Mouse (Mus musculus): Measurements from ENCODE around the gene Grap. TPM values are rescaled to one million over a fixed set of nuclear protein-coding genes. Genes with fewer than 3 reads are reported as not detected.

Grap gene
- polyA plus RNA-seq (2014; fragmentation: Nextera tagmentation; extraction: Ambion mirVana): 9.5 and 9.9 TPM in 2 replicates

GRCm38 (mm10) chr11:61652686-61653447 lies at the start of gene Grap:
Grap (plus strand) TSS chr11:61653265.
- Histone ChIP-seq H3K4me3 (ENCODE audit: low read depth, low read length) (peak within 1 kb of the TSS; percentile 34), H3K36me3 (ENCODE audit: control insufficient read depth, insufficient read depth, low read length) (no peaks in the 10 kb centered on the region), H3K4me2 (peak within 1 kb of the TSS; percentile 41), H3K9ac (ENCODE audit: low read depth, low read length) (no peak within 1 kb of the TSS; the same call in 1 of the 2 replicates), H3K4me1 (replicated peaks; ENCODE audit: control insufficient read depth, insufficient read depth, low read length) (no peaks in the 10 kb centered on the region), H3K27ac (ENCODE audit: low read depth, low read length) (no peak within 1 kb of the TSS), H3K27me3 (replicated peaks; ENCODE audit: control insufficient read depth, insufficient read depth, low read length) (no peaks in the 10 kb centered on the region), H3K9me3 (ENCODE audit: control insufficient read depth, low read length) (no peaks in the 10 kb centered on the region)
- ATAC-seq (replicated peaks; ENCODE audit: low FRiP score) (no peak), DNase-seq (ENCODE audit: low spot score) (no peak)
- 30% methylated on average over 10 of the region's 10 CpGs for WGBS

DNA sequence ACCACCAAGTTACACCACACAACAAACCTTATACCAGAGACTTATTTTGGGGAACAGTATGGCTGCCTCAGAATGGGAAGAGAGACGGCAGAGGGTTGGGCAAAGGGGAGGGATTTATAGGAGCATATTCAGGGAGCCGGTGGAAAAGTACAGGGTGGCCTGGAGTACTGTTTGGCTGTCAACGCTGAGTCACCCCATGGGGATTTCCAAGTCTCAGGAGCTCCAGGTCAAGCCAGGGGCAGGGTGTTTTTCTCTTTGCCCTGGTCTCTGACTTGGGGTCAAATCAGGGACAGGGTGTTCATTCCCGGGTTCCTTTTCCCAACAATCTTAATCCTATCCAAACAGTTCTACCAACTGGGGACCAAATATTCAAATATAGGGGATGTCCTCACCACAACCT lies 45.0 kb upstream of the Grap start:
- no peak overlapping the region for H3K27ac ChIP-seq (ENCODE audit: low read depth, low read length)
- H3K4me2 ChIP-seq: no peak overlapping the region
- no peak overlapping the region for H3K4me3 ChIP-seq (ENCODE audit: low read depth, low read length)
- H3K9me3 ChIP-seq (ENCODE audit: control insufficient read depth, low read length): no peaks in the 10 kb centered on the region; the same call in 1 of the 2 replicates
- WGBS: 80% methylated on average over 4 of the region's 4 CpGs
- 0 out of 2 replicates have a peak, but pooled peaks cover 2% of the 10 kb centered on the region for H3K4me1 ChIP-seq (replicated peaks; ENCODE audit: control insufficient read depth, insufficient read depth, low read length)
- H3K9ac ChIP-seq (ENCODE audit: low read depth, low read length): no peak overlapping the region
- no peaks in the 10 kb centered on the region for H3K36me3 ChIP-seq (ENCODE audit: control insufficient read depth, insufficient read depth, low read length)
- ATAC-seq (replicated peaks; ENCODE audit: low FRiP score): no peak
- no peak for DNase-seq (ENCODE audit: low spot score)
- H3K27me3 ChIP-seq (replicated peaks; ENCODE audit: control insufficient read depth, insufficient read depth, low read length): peaks cover 7% of the 10 kb centered on the region

GRCm38 (mm10) chr11:61611197-61611596 lies 41.9 kb upstream of the Grap start:
- Histone ChIP-seq H3K27ac (ENCODE audit: low read depth, low read length) (no peak overlapping the region), H3K27me3 (replicated peaks; ENCODE audit: control insufficient read depth, insufficient read depth, low read length) (peaks cover 28% of the 10 kb centered on the region), H3K9ac (ENCODE audit: low read depth, low read length) (no peak overlapping the region), H3K4me3 (ENCODE audit: low read depth, low read length) (no peak overlapping the region), H3K9me3 (ENCODE audit: control insufficient read depth, low read length) (no peaks in the 10 kb centered on the region; the same call in 1 of the 2 replicates), H3K36me3 (ENCODE audit: control insufficient read depth, insufficient read depth, low read length) (no peaks in the 10 kb centered on the region), H3K4me1 (replicated peaks; ENCODE audit: control insufficient read depth, insufficient read depth, low read length) (peaks cover 2% of the 10 kb centered on the region; the same call in 1 of the 2 replicates), H3K4me2 (no peak overlapping the region)
- no peak for ATAC-seq (replicated peaks; ENCODE audit: low FRiP score)
- DNase-seq (ENCODE audit: low spot score): no peak
- WGBS: 73% methylated on average over 3 of the region's 3 CpGs

GRCm38 (mm10) chr11:61612116-61612635 lies 40.9 kb upstream of the Grap start:
- peaks cover 2% of the 10 kb centered on the region; the same call in 1 of the 2 replicates for H3K4me1 ChIP-seq (replicated peaks; ENCODE audit: control insufficient read depth, insufficient read depth, low read length)
- H3K9me3 ChIP-seq (ENCODE audit: control insufficient read depth, low read length): no peaks in the 10 kb centered on the region
- WGBS: 77% methylated on average over 4 of the region's 4 CpGs
- no peak overlapping the region for H3K9ac ChIP-seq (ENCODE audit: low read depth, low read length)
- H3K4me2 ChIP-seq: no peak overlapping the region
- ATAC-seq (replicated peaks; ENCODE audit: low FRiP score) (no peak), DNase-seq (ENCODE audit: low spot score) (no peak)
- H3K36me3 ChIP-seq (ENCODE audit: control insufficient read depth, insufficient read depth, low read length): no peaks in the 10 kb centered on the region
- H3K4me3 ChIP-seq (ENCODE audit: low read depth, low read length): no peak overlapping the region
- H3K27me3 ChIP-seq (replicated peaks; ENCODE audit: control insufficient read depth, insufficient read depth, low read length): peaks cover 37% of the 10 kb centered on the region
- H3K27ac ChIP-seq (ENCODE audit: low read depth, low read length): no peak overlapping the region

DNA sequence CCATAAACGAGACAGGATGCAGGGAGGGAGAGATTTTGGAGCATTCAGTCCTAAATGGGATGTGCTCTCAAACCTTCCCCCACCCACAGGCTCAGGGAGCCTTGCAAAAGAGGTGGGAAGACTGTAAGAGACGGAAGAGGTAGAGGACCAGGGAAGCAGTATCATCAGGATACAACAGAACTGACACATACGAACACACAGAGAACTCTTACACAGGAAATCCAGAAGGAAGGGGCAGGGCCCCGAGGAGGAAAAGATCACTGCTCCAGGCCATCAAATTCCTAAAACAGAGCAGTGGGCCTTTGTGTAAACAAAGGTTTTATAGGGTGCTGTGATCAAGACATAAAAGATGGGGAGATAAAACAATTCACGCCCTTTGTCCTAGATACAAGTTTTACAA lies 38.7 kb upstream of the Grap start:
- no peaks in the 10 kb centered on the region for H3K36me3 ChIP-seq (ENCODE audit: control insufficient read depth, insufficient read depth, low read length)
- DNase-seq (ENCODE audit: low spot score): no peak
- H3K27me3 ChIP-seq (replicated peaks; ENCODE audit: control insufficient read depth, insufficient read depth, low read length): peaks cover 51% of the 10 kb centered on the region
- no peak overlapping the region for H3K9ac ChIP-seq (ENCODE audit: low read depth, low read length)
- no peak overlapping the region for H3K4me2 ChIP-seq
- no peak overlapping the region for H3K4me3 ChIP-seq (ENCODE audit: low read depth, low read length)
- 47% methylated on average over 5 of the region's 5 CpGs for WGBS
- ATAC-seq (replicated peaks; ENCODE audit: low FRiP score): no peak
- H3K27ac ChIP-seq (ENCODE audit: low read depth, low read length): no peak overlapping the region
- peaks cover 2% of the 10 kb centered on the region; the same call in 1 of the 2 replicates for H3K4me1 ChIP-seq (replicated peaks; ENCODE audit: control insufficient read depth, insufficient read depth, low read length)
- H3K9me3 ChIP-seq (ENCODE audit: control insufficient read depth, low read length): no peaks in the 10 kb centered on the region

- DNase-seq (ENCODE audit: low spot score): no peak
- H3K4me2 ChIP-seq: peak overlapping the region; percentile 43
- 17% methylated on average over 21 of the region's 22 CpGs for WGBS
- peak overlapping the region; percentile 25; the same call in 1 of the 2 replicates for H3K9ac ChIP-seq (ENCODE audit: low read depth, low read length)
- peaks cover 2% of the 10 kb centered on the region; the same call in 1 of the 2 replicates for H3K4me1 ChIP-seq (replicated peaks; ENCODE audit: control insufficient read depth, insufficient read depth, low read length)
- H3K9me3 ChIP-seq (ENCODE audit: control insufficient read depth, low read length): no peaks in the 10 kb centered on the region
- H3K27me3 ChIP-seq (replicated peaks; ENCODE audit: control insufficient read depth, insufficient read depth, low read length): peaks cover 61% of the 10 kb centered on the region
- H3K36me3 ChIP-seq (ENCODE audit: control insufficient read depth, insufficient read depth, low read length): no peaks in the 10 kb centered on the region
- H3K27ac ChIP-seq (ENCODE audit: low read depth, low read length): no peak overlapping the region
- H3K4me3 ChIP-seq (ENCODE audit: low read depth, low read length): peak overlapping the region; percentile 7
- ATAC-seq (replicated peaks; ENCODE audit: low FRiP score): no peak
Measured at GRCm38 (mm10) chr11:61615686-61616522, 37.2 kb upstream of the Grap start.

DNA sequence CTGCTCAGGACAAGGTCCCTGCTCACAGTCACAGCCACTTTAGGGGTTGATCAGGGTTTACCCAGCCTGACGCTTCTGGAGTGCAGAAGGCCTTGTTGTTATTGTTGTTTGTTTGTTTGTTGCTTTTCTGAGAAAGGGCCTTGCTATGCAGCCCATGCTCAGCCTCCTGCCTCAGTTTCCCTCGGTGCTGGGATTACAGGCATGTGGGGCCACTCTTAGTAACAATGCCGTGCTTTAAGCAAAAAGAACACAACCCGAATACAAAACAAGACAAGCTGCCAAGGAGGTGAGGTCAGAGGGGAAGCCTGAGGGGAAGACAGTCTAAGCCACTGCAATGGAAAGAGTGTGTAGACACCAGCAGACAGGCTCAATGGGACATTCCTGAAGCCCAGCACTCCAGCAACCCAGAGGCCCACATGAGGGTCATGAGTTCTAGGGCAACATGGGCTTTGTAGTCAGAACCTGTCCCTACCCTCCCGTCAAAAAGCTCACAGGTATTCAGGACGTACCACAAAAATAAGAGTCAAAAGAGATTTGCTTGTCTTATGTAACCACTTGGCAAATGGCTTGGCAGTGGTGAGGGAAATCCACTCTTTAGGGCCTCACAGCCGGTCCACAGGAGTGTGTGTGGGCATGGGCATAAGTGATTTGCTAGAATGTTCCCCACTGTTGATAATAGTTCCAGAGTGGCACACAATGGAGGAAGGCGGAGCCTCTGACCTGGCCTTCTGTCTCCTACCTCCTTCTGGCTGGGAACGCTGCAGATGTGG lies 36.4 kb upstream of the Grap start:
- Histone ChIP-seq H3K4me2 (no peak overlapping the region), H3K4me1 (replicated peaks; ENCODE audit: control insufficient read depth, insufficient read depth, low read length) (peaks cover 2% of the 10 kb centered on the region; the same call in 1 of the 2 replicates), H3K9me3 (ENCODE audit: control insufficient read depth, low read length) (no peaks in the 10 kb centered on the region), H3K36me3 (ENCODE audit: control insufficient read depth, insufficient read depth, low read length) (no peaks in the 10 kb centered on the region), H3K27ac (ENCODE audit: low read depth, low read length) (no peak overlapping the region), H3K4me3 (ENCODE audit: low read depth, low read length) (no peak overlapping the region), H3K9ac (ENCODE audit: low read depth, low read length) (no peak overlapping the region), H3K27me3 (replicated peaks; ENCODE audit: control insufficient read depth, insufficient read depth, low read length) (peaks cover 64% of the 10 kb centered on the region)
- no peak for DNase-seq (ENCODE audit: low spot score)
- ATAC-seq (replicated peaks; ENCODE audit: low FRiP score): no peak
- 60% methylated on average over 9 of the region's 9 CpGs for WGBS

Data from liver, embryonic 11.5 days (tissue).